Mouse (Mus musculus): ENCODE measurements at regions not wholly inside any gene's neighbourhood (a gene's known extent, or its start where the extent isn't known, plus 50 kb on each side); places are given as distances from the start of the nearest gene placed in this dataset.

DNA sequence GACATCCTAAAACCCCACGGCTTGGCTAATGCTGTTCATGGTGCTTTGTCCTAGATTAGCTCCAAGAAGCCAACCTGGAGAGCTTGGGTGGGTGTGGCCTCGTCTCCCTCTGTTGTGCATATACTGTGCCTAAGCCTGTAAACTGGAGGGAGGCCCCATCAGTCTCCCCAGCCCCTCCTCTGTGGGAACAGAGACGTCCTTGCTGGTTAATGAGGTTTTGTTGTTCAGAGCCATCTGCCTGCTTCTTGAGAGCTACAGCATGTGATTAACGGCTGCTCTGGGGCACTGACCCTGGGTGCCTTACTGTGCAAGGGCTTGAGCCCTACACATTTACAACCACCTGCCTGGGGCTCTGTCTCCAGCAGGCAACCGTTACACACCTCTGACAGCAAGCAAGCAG is 143.9 kb upstream of the Gm3448 start:
- no peak overlapping the region for H3K4me3 ChIP-seq (ENCODE audit: insufficient read depth in 1 of 2, low read depth in 2 of 2, low read length in 2 of 2)
- H3K4me1 ChIP-seq (replicated peaks; ENCODE audit: control insufficient read depth in 2 of 2, insufficient read depth in 2 of 2, low read length in 1 of 2) = no peaks in the 10 kb centered on the region
- no peaks in the 10 kb centered on the region for H3K9me3 ChIP-seq (ENCODE audit: control insufficient read depth, low read length)
- no peak overlapping the region for H3K9ac ChIP-seq (replicated peaks)
- no peak for DNase-seq (ENCODE audit: low read depth in 3 of 3, low spot score in 3 of 3)
- no peak overlapping the region for H3K4me2 ChIP-seq (ENCODE audit: low read depth)
- no peaks in the 10 kb centered on the region for H3K36me3 ChIP-seq (replicated peaks; ENCODE audit: control insufficient read depth, insufficient read depth, low read depth)
- H3K27ac ChIP-seq = no peak overlapping the region
- H3K27me3 ChIP-seq (ENCODE audit: control insufficient read depth, insufficient read depth, low read length) = no peaks in the 10 kb centered on the region; the same call in 1 of the 2 replicates
- WGBS (ENCODE audit: insufficient replicate concordance) = 22% methylated on average over 5 of the region's 5 CpGs
- no peak for TF ChIP-seq CTCF (IDR thresholded peaks at IDR 0.05; ENCODE audit: low read depth)
- TF ChIP-seq EP300 (IDR thresholded peaks at IDR 0.05; ENCODE audit: low read depth) = no peak
- ATAC-seq (ENCODE audit: insufficient read depth) = no peak

- Histone ChIP-seq H3K4me1 (replicated peaks; ENCODE audit: control insufficient read depth in 2 of 2, insufficient read depth in 2 of 2, low read length in 1 of 2) (no peaks in the 10 kb centered on the region), H3K27me3 (ENCODE audit: control insufficient read depth, insufficient read depth, low read length) (no peaks in the 10 kb centered on the region; the same call in 1 of the 2 replicates), H3K9me3 (ENCODE audit: control insufficient read depth, low read length) (no peaks in the 10 kb centered on the region), H3K36me3 (replicated peaks; ENCODE audit: control insufficient read depth, insufficient read depth, low read depth) (no peaks in the 10 kb centered on the region), H3K9ac (replicated peaks) (no peak overlapping the region), H3K27ac (no peak overlapping the region), H3K4me3 (ENCODE audit: insufficient read depth in 1 of 2, low read depth in 2 of 2, low read length in 2 of 2) (no peak overlapping the region), H3K4me2 (ENCODE audit: low read depth) (no peak overlapping the region)
- no peak for TF ChIP-seq EP300 (IDR thresholded peaks at IDR 0.05; ENCODE audit: low read depth)
- 0 out of 2 replicates have a peak, but pooled peaks have one; percentile 6 for TF ChIP-seq CTCF (IDR thresholded peaks at IDR 0.05; ENCODE audit: low read depth)
- no peak for DNase-seq (ENCODE audit: low read depth in 3 of 3, low spot score in 3 of 3)
- ATAC-seq (ENCODE audit: insufficient read depth) = no peak
- 67% methylated on average over 6 of the region's 6 CpGs for WGBS (ENCODE audit: insufficient replicate concordance)
Measured at GRCm38 (mm10) chr17:15183800-15184199, 142.5 kb upstream of the Gm3448 start.

DNA sequence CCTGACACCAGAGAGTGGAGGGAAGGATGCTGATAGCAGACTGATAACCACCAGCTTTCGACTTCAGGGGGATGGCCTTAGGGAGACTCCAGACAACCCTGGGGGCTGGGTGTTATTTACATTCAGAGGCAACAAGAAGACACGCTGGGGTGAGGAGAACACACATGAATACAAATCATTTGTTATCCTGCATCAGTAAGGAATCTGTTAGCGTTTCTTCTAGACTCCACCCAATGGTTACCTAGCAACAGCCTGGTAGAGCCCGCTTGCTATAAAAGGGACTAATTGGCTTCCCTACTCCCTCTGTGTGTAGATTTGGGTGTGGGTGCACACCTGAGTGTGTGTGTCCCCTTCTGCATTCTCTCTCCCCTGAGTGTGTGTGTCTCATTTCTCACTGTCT is 140.8 kb upstream of the Gm3448 start:
- no peak for TF ChIP-seq EP300 (IDR thresholded peaks at IDR 0.05; ENCODE audit: low read depth)
- no peak for TF ChIP-seq CTCF (IDR thresholded peaks at IDR 0.05; ENCODE audit: low read depth)
- Histone ChIP-seq H3K9ac (replicated peaks) (no peak overlapping the region), H3K4me2 (ENCODE audit: low read depth) (no peak overlapping the region), H3K36me3 (replicated peaks; ENCODE audit: control insufficient read depth, insufficient read depth, low read depth) (no peaks in the 10 kb centered on the region), H3K27me3 (ENCODE audit: control insufficient read depth, insufficient read depth, low read length) (no peaks in the 10 kb centered on the region; the same call in 1 of the 2 replicates), H3K9me3 (ENCODE audit: control insufficient read depth, low read length) (no peaks in the 10 kb centered on the region), H3K27ac (no peak overlapping the region), H3K4me3 (ENCODE audit: insufficient read depth in 1 of 2, low read depth in 2 of 2, low read length in 2 of 2) (no peak overlapping the region), H3K4me1 (replicated peaks; ENCODE audit: control insufficient read depth in 2 of 2, insufficient read depth in 2 of 2, low read length in 1 of 2) (no peaks in the 10 kb centered on the region)
- DNase-seq (ENCODE audit: low read depth in 3 of 3, low spot score in 3 of 3) (no peak), ATAC-seq (ENCODE audit: insufficient read depth) (no peak)
- 20% methylated on average over 4 of the region's 4 CpGs for WGBS (ENCODE audit: insufficient replicate concordance)

DNA sequence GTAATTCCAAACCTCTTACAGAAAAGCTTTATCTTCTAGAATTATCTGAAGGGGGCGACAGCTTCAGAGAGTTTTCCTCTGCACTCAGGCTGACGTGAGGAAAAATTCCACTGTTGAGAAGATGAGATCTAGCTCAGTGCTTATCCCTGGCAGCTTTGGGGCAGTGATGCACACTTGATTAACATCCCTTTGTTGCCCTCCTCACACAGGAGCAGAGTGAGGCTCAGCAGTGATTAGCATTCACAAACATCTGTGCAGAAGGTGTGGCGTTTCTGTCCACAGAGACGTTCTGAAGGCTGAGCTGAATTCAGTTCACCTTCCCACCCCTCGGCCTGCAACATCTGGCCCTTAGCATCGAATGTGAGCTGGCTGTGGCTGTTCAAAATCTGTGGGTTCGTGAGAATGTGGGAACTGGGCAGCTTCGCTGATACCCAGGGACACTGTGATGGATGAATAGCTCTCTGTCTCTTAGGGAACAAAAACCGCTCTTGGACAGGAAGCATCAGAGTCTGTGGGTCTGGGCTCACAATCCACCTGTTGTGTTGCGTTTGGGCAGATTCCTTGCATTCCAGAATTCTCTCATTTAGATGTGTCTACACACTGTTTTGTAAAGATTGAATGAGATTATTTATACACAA is 139.0 kb upstream of the Gm3448 start:
- Histone ChIP-seq H3K27ac (no peak overlapping the region), H3K4me3 (ENCODE audit: insufficient read depth in 1 of 2, low read depth in 2 of 2, low read length in 2 of 2) (no peak overlapping the region), H3K4me1 (replicated peaks; ENCODE audit: control insufficient read depth in 2 of 2, insufficient read depth in 2 of 2, low read length in 1 of 2) (no peaks in the 10 kb centered on the region), H3K4me2 (ENCODE audit: low read depth) (no peak overlapping the region), H3K27me3 (ENCODE audit: control insufficient read depth, insufficient read depth, low read length) (no peaks in the 10 kb centered on the region), H3K36me3 (replicated peaks; ENCODE audit: control insufficient read depth, insufficient read depth, low read depth) (no peaks in the 10 kb centered on the region), H3K9ac (replicated peaks) (no peak overlapping the region), H3K9me3 (ENCODE audit: control insufficient read depth, low read length) (no peaks in the 10 kb centered on the region)
- ATAC-seq (ENCODE audit: insufficient read depth) = no peak
- WGBS (ENCODE audit: insufficient replicate concordance) = 42% methylated on average over 10 of the region's 10 CpGs
- TF ChIP-seq CTCF (IDR thresholded peaks at IDR 0.05; ENCODE audit: low read depth) (no peak), EP300 (IDR thresholded peaks at IDR 0.05; ENCODE audit: low read depth) (no peak)
- no peak for DNase-seq (ENCODE audit: low read depth in 3 of 3, low spot score in 3 of 3)

- H3K36me3 ChIP-seq (replicated peaks; ENCODE audit: control insufficient read depth, insufficient read depth, low read depth) = no peaks in the 10 kb centered on the region
- no peaks in the 10 kb centered on the region for H3K27me3 ChIP-seq (ENCODE audit: control insufficient read depth, insufficient read depth, low read length)
- DNase-seq (ENCODE audit: low read depth in 3 of 3, low spot score in 3 of 3) = no peak
- no peak overlapping the region for H3K4me3 ChIP-seq (ENCODE audit: insufficient read depth in 1 of 2, low read depth in 2 of 2, low read length in 2 of 2)
- peaks cover 0 to 6% of the 10 kb centered on the region in 2 experiments; a peak in 1 of 4 replicates for H3K4me1 ChIP-seq (replicated peaks; ENCODE audit: control insufficient read depth in 2 of 2, insufficient read depth in 2 of 2, low read length in 1 of 2)
- no peak overlapping the region for H3K27ac ChIP-seq
- no peak for ATAC-seq (ENCODE audit: insufficient read depth)
- no peak overlapping the region for H3K4me2 ChIP-seq (ENCODE audit: low read depth)
- WGBS (ENCODE audit: insufficient replicate concordance) = 39% methylated on average over 4 of the region's 4 CpGs
- no peak overlapping the region for H3K9ac ChIP-seq (replicated peaks)
- no peaks in the 10 kb centered on the region for H3K9me3 ChIP-seq (ENCODE audit: control insufficient read depth, low read length)
- no peak for TF ChIP-seq CTCF (IDR thresholded peaks at IDR 0.05; ENCODE audit: low read depth)
- TF ChIP-seq EP300 (IDR thresholded peaks at IDR 0.05; ENCODE audit: low read depth) = no peak
Measured at GRCm38 (mm10) chr17:15179411-15179951, 138.1 kb upstream of the Gm3448 start.

All from liver, embryonic 14.5 days (tissue).